Mouse (Mus musculus) induced T-regulatory cell, adult 2 months (primary cell): ENCODE measurements around the gene Gm5773.
"Not testable (repeated sequence)": the region's sequence is repeated elsewhere in the genome, so short reads cannot be mapped to it uniquely, and the experiment has no call there.

Experiments used
- DNase-seq: peaks from one replicate; pipeline ENCODE4 v3.0.0-alpha.2; 2012; ENCODE audit warnings: low read depth

Gene Gm5773

GRCm38 (mm10) chr3:93772700-93773099, at the start of gene Gm5773:
Gene Gm5773, plus strand, starts transcription at chr3:93773000.
- DNase-seq = not testable (repeated sequence)

GRCm38 (mm10) chr3:93745475-93745874, 27.3 kb upstream of the Gm5773 start:
- not testable (repeated sequence) for DNase-seq

GRCm38 (mm10) chr3:93754022-93754421, 18.8 kb upstream of the Gm5773 start:
- DNase-seq = not testable (repeated sequence)

- DNase-seq = not testable (repeated sequence)
These were observed 23.3 kb downstream of the Gm5773 start, which contains the start of gene Tdpoz4 for GRCm38 (mm10) chr3:93796098-93796497. Gene Tdpoz4, plus strand, starts transcription at chr3:93796398.

- not testable (repeated sequence) for DNase-seq
These were observed 40.5 kb downstream of the Gm5773 start for GRCm38 (mm10) chr3:93813341-93813740.
